Mouse (Mus musculus): ENCODE measurements around the gene Selplg.
"Not testable (repeated sequence)": the region's sequence is repeated elsewhere in the genome, so short reads cannot be mapped to it uniquely, and the experiment has no call there.

The Selplg gene

DNA sequence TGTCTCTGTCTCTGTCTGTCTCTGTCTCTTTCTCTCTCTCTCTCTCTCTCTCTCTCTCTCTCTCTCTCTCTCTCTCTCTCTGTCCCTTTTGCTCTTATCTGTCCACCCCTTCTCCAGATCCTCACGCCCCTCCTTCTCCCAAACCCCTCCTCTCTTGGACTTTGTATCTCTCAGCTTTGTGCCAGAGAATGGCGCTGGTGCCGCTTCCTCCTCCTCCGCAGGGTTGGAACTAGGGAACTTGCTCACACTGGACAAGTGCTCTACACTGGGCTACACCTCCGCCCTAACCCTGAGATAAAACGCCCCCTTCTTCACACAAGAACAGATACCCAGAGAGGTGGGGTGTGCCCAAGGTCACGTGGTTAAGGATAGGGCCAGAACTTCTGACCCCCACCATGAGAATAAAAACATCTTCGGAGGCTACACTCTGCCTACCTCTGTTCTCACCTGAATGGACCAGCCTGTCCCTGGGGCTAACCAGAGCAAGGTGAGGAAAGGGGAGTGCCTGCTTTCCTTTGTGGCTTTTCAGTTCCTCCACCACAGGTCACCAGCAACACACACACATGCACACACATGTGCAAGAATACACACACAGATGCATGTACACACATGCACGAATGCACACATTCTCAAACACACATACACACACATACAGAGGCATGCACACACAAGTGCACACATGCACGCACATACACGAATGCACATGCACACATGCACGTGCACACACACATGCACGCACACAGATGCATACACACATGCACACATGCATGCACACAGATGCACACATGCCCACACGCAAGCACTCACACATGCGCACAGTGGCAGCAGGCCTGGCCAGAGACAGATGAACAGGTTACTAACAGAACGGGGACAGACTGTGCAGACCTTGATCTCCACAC, 41.0 kb downstream of the Selplg start:
- DNase-seq (ENCODE audit: low spot score in 2 of 2) = no peak

GRCm38 (mm10) chr5:113790453-113791196, 41.8 kb downstream of the Selplg start:
- DNase-seq (ENCODE audit: low spot score in 2 of 2) = no peak

GRCm38 (mm10) chr5:113789075-113789788, 43.2 kb downstream of the Selplg start:
- no peak for DNase-seq (ENCODE audit: low spot score in 2 of 2)

GRCm38 (mm10) chr5:113788645-113789044, 43.8 kb downstream of the Selplg start:
- no peak for DNase-seq (ENCODE audit: low spot score in 2 of 2)

- DNase-seq (ENCODE audit: low spot score in 2 of 2) = peak in 1 of 2 experiments; percentile 59
Measured at GRCm38 (mm10) chr5:113786985-113787384, 45.5 kb downstream of the Selplg start.

DNA sequence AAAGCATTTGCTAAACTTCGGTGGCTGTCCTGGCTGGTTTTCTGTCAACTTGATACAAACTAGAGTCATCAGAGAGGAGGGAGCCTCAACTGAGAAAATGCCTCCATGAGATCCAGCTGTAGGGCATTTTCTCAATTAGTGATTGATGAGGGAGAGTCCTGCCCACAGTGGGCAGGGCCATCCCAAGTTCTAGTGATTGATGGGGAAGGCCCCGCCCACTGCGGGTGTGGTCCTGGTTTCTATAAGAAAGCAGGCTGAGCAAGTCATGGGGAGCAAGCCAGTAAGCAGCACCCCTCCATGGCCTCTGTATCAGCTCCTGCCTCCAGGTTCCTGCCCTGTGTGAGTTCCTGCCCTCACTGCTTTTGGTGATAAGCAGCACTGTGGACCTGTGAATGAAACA, 48.3 kb downstream of the Selplg start:
- not testable (repeated sequence) for DNase-seq (ENCODE audit: low spot score in 2 of 2)

GRCm38 (mm10) chr5:113783581-113784001, 48.9 kb downstream of the Selplg start:
- peak; percentile 76 to 77 for DNase-seq (ENCODE audit: low spot score in 2 of 2)

DNA sequence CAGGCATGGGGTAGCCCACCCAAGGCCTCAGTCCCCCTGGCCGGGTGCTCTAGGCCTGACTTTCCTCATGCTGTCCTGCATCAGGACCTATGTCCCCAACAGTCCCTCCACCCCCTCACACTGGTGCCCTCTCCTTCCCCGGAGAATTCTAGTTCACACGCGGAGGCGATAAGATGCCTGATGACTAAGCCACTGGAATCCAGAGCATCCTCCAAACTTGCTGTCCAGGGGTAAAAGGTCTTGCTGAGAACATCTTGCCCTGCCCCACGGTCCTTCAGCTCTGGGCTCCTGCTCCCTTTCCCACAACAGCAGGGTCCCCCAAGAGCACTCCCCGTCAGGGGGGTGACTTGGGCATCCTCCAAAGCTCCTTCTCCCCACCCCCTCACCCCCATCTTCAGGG, 49.8 kb downstream of the Selplg start:
- DNase-seq (ENCODE audit: low spot score in 2 of 2) = no peak

- no peak for DNase-seq (ENCODE audit: low spot score in 2 of 2)
Measured at GRCm38 (mm10) chr5:113781875-113782274, 50.6 kb downstream of the Selplg start.

DNA sequence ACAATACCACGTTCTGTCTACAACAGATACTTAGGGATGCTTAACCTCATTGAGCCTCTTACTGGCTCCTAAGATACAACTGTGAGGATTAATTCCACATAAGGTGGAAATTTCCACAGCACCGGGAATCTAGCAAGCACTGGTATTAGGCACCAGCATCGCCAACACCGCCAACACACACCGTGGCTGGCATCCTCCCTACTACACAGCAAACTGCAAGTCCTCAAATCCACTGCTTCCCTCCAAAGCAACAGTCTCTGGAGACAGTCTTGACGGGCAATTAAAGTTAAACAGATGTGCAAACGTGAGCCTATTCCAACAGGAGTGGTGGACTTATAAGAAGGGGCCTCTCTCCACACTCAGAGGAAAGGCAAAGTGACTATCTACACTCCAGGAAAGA, 51.2 kb downstream of the Selplg start:
- no peak for DNase-seq (ENCODE audit: low spot score in 2 of 2)

GRCm38 (mm10) chr5:113780763-113781162, 51.7 kb downstream of the Selplg start:
- no peak for DNase-seq (ENCODE audit: low spot score in 2 of 2)

DNA sequence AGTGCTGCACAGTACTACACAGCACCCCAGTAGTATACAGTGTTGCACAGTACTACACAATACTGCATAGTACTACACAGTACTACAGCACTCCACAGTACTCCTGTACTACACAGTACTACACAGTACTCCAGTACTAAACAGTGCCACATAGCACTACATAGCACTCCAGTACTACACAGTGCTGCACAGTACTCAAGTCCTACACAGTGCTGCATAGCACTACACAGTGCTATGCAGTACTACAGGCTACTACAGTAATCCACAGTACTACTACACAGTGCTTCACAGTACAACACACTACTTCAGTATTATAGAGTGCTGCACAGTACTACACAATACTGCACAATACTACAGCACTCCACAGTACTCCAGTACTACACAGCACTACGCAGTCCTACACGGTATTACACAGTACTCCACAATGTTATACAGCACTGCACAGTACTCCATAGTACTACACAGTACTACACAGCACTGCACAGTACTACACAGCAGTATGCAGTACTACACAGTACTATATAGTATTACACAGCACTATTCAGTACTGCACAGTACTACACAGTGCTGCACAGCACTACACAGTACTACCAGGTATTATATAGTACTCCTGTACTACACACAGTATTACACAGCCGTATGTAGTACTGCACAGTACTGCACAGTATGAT, 52.2 kb downstream of the Selplg start:
- no peak for DNase-seq (ENCODE audit: low spot score in 2 of 2)

DNA sequence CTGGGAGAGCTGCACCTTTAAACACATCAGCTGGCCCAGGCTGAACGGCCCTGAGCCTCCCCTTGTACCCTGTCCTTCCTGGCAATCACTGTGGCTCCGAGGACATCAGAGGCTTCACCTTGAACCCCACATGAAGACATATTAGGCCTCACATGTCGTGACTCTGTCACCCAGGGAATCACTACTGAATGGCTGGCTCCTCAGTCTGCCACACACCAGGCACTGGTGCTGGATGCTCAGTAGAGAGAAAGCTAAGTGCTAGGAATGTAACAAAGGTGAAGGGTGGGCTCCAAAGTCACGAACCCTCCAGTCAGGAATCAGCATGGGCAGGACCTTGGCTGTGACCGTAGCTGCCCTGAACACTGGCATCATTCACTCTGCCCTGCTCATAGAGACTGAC, 52.9 kb downstream of the Selplg start:
- no peak for DNase-seq (ENCODE audit: low spot score in 2 of 2)

- DNase-seq (ENCODE audit: low spot score in 2 of 2) = not testable (repeated sequence)
Measured at GRCm38 (mm10) chr5:113777728-113778127, 54.7 kb downstream of the Selplg start.

- DNase-seq (ENCODE audit: low spot score in 2 of 2) = peak; percentile 47 to 50
Measured at GRCm38 (mm10) chr5:113776896-113777226, 55.6 kb downstream of the Selplg start.

GRCm38 (mm10) chr5:113776128-113776895, 56.1 kb downstream of the Selplg start:
- no peak for DNase-seq (ENCODE audit: low spot score in 2 of 2)

- DNase-seq (ENCODE audit: low spot score in 2 of 2) = no peak
Measured at GRCm38 (mm10) chr5:113775585-113775984, 56.9 kb downstream of the Selplg start.

DNA sequence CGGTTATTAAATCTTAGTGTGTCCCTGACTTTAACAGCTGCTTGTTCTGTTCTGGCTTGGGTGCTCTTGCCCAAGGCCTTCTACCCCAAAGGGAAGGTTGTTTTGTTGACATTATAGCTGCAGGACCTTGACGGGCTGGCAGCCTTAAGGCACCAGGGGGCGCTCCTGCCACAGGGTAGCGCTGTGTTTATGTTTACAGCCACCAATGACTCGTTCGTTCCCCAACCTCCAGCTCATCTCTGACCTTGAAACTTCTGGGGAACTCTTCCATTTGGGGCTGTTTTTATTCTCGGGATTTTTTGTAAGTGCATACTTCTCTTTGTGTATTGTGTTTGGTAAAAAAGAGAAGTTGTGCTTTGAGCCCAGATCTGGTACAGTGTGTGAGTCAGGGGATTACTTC, 58.8 kb downstream of the Selplg start:
- DNase-seq (ENCODE audit: low spot score in 2 of 2) = peak; percentile 82 to 87

DNA sequence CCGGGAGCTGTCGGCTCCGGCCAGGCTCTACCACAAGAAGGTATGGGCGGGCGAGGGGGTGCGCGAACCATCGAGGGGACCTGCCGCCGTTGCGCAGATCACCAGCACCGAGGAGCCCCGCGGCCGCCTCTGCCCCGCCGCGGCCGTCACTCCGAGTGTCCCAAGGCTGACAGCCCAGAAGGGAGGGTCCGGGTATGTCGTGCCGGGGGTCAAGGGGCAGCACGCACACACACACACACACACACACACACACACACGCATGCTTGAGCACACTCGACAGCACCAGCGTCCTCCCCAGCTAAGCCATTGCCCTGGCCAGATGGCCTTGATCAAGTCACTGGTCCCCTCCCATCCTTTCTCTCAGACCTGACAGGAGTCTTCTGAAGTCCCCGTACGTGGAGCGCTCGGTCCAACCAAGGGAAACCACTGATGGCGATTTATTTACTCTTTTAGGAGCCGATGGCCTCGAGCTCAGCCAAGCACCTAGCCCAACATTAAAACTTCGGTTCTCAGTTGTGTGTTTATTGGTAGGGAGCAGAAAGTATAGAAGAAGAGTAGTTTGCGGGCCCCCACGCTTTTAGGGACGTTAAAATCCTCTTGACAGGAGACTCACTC, 59.4 kb downstream of the Selplg start:
- DNase-seq (ENCODE audit: low spot score in 2 of 2) = no peak

GRCm38 (mm10) chr5:113772450-113772895, 60.0 kb downstream of the Selplg start, which contains the start of the genes Sart3 and Iscu:
Gene Sart3 (minus strand): TSS chr5:113772510.
Gene Iscu (plus strand): TSS chr5:113772748.
- DNase-seq (ENCODE audit: low spot score in 2 of 2) = peak; percentile 95 to 96

All from right cerebral cortex, postnatal 10 days (tissue).